ENCODE assay signal across 15 mouse cellular contexts in the genomic region with DNA sequence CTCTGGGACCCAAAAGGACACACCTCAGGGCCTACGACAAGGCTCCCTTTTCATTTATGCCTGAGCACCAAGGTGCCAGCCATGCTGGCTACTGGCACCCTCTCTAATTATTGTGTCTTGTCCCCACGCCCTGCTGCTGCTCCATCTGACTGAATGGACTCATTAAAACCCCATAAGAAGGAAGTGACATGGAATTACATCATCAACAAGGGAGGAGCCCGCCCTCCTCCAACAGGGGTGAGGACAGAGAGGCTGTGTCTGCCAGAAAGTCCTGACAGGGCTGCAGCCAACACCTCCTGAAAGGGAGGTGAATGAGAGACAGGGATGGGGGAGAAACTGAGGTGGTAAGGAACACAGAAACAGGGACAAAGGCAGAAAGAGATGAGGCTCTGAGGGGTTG. TPM values are rescaled to one million over a fixed set of nuclear protein-coding genes. Genes with fewer than 3 reads are reported as not detected.
DNase-seq lines count a peak whose midpoint lies in the region; ATAC-seq and TF ChIP-seq lines count a peak whose summit lies in the region.
"Had no signal": no experiment of that assay in that cellular context is flagged by ENCODE, and none has a peak within 500 bp of the region (broad histone marks: within the 10 kb centered on the region; RNA-seq: fewer than 3 reads in every experiment).

No protein-coding gene starts in this region.

- no peaks in the 10 kb centered on the region for H3K27me3 ChIP-seq in forebrain, embryonic 10.5 days (ENCODE audit: poor library complexity, severe bottlenecking)
- no peaks in the 10 kb centered on the region for H3K27me3 ChIP-seq in forebrain, embryonic 15.5 days
- 0 out of 2 replicates have a peak, but pooled peaks cover 8% of the 10 kb centered on the region for H3K27me3 ChIP-seq in lung, postnatal 0 days (replicated peaks; ENCODE audit: insufficient read depth, low read length)
- no peaks in the 10 kb centered on the region for H3K27me3 ChIP-seq in kidney, embryonic 14.5 days (ENCODE audit: control insufficient read depth, insufficient read depth, low read length)
- H3K27me3 ChIP-seq: hindbrain, embryonic 15.5 days had no signal

- H3K4me1 ChIP-seq in forebrain, embryonic 10.5 days: peaks cover 18% of the 10 kb centered on the region
- H3K4me1 ChIP-seq in forebrain, embryonic 15.5 days: no peaks in the 10 kb centered on the region
- no peaks in the 10 kb centered on the region for H3K4me1 ChIP-seq in lung, postnatal 0 days (ENCODE audit: insufficient read depth, low read depth, low read length)
- peaks cover 4% of the 10 kb centered on the region; the same call in 1 of the 2 replicates for H3K4me1 ChIP-seq in lung, adult 2 months (ENCODE audit: control insufficient read depth, insufficient read depth, low read length)
- H3K4me1 ChIP-seq in brown adipose tissue, adult 24 weeks (ENCODE audit: control insufficient read depth, insufficient read depth, insufficient read length, low read length): peaks cover 35% of the 10 kb centered on the region
- H3K4me1 ChIP-seq in kidney, embryonic 14.5 days (ENCODE audit: control insufficient read depth, insufficient read depth, low read length): no peaks in the 10 kb centered on the region
- H3K4me1 ChIP-seq: hindbrain, embryonic 15.5 days had no signal

- TF ChIP-seq POLR2A in lung, adult 2 months (IDR thresholded peaks at IDR 0.05; ENCODE audit: borderline replicate concordance, extremely low read depth, low read depth, low read length): no peak

- H3K27ac ChIP-seq in forebrain, embryonic 10.5 days: 0 out of 2 replicates have a peak overlapping the region, but pooled peaks have one; percentile 8
- H3K27ac ChIP-seq in forebrain, embryonic 15.5 days (replicated peaks): no peak overlapping the region
- no peak overlapping the region for H3K27ac ChIP-seq in lung, postnatal 0 days (ENCODE audit: low read length)
- peak overlapping the region; percentile 37 for H3K27ac ChIP-seq in brown adipose tissue, adult 24 weeks (replicated peaks; ENCODE audit: low read depth, low read length)
- no peak overlapping the region for H3K27ac ChIP-seq in kidney, embryonic 14.5 days (ENCODE audit: low read depth, low read length)
- H3K27ac ChIP-seq: hindbrain, embryonic 15.5 days had no signal

- H3K4me2 ChIP-seq in forebrain, embryonic 15.5 days (replicated peaks): no peak overlapping the region
- H3K4me2 ChIP-seq in lung, postnatal 0 days (replicated peaks; ENCODE audit: low read depth, low read length): no peak overlapping the region
- H3K4me2 ChIP-seq in kidney, embryonic 14.5 days (replicated peaks; ENCODE audit: low read depth, low read length): no peak overlapping the region
- H3K4me2 ChIP-seq: hindbrain, embryonic 15.5 days had no signal

- no peak for TF ChIP-seq CTCF in lung, postnatal 0 days (IDR thresholded peaks at IDR 0.05)
- TF ChIP-seq CTCF in lung, adult 2 months (IDR thresholded peaks at IDR 0.05; ENCODE audit: insufficient read depth, low read length): no peak

- H3K4me3 ChIP-seq in forebrain, embryonic 10.5 days: no peak overlapping the region
- no peak overlapping the region for H3K4me3 ChIP-seq in forebrain, embryonic 15.5 days
- H3K4me3 ChIP-seq in lung, postnatal 0 days (ENCODE audit: low read depth, low read length): no peak overlapping the region
- no peak overlapping the region for H3K4me3 ChIP-seq in lung, adult 2 months (replicated peaks; ENCODE audit: extremely low read depth, low read depth, low read length)
- H3K4me3 ChIP-seq in brown adipose tissue, adult 24 weeks (ENCODE audit: insufficient read depth, low read depth, low read length): no peak overlapping the region
- no peak overlapping the region for H3K4me3 ChIP-seq in kidney, embryonic 14.5 days (ENCODE audit: low read length)
- H3K4me3 ChIP-seq: erythroblast, embryonic 14.5 days; hindbrain, embryonic 15.5 days had no signal

- no peaks in the 10 kb centered on the region for H3K9me3 ChIP-seq in forebrain, embryonic 10.5 days
- H3K9me3 ChIP-seq in forebrain, embryonic 15.5 days: no peaks in the 10 kb centered on the region
- H3K9me3 ChIP-seq in lung, postnatal 0 days (ENCODE audit: low read length): no peaks in the 10 kb centered on the region
- H3K9me3 ChIP-seq in kidney, embryonic 14.5 days (ENCODE audit: control insufficient read depth, low read length): no peaks in the 10 kb centered on the region
- H3K9me3 ChIP-seq: hindbrain, embryonic 15.5 days; megakaryocyte, embryonic 14.5 days had no signal

- no peak for DNase-seq in forebrain, embryonic 10.5 days (ENCODE audit: extremely low spot score, low spot score)
- peak; percentile 40 for DNase-seq in lung, postnatal 0 days (ENCODE audit: low spot score)
- DNase-seq in lung, adult 2 months: no peak
- DNase-seq in yolk sac, embryonic 10.5 days (ENCODE audit: low spot score): no peak
- DNase-seq: adrenal gland, postnatal 25 days; gastrocnemius, postnatal 10 days; thymus, postnatal 25 days had no signal

- TF ChIP-seq EP300 in lung, postnatal 0 days (IDR thresholded peaks at IDR 0.05): no peak

- H3K9ac ChIP-seq in forebrain, embryonic 15.5 days (replicated peaks): no peak overlapping the region
- H3K9ac ChIP-seq in lung, postnatal 0 days (replicated peaks; ENCODE audit: low read depth): no peak overlapping the region
- no peak overlapping the region for H3K9ac ChIP-seq in kidney, embryonic 14.5 days (ENCODE audit: low read depth, low read length)
- H3K9ac ChIP-seq: hindbrain, embryonic 15.5 days had no signal

- 66% methylated on average over 3 of the region's 3 CpGs for WGBS in forebrain, embryonic 10.5 days
- 53% methylated on average over 3 of the region's 3 CpGs for WGBS in forebrain, embryonic 15.5 days
- 52% methylated on average over 3 of the region's 3 CpGs for WGBS in lung, postnatal 0 days
- WGBS in lung, adult 2 months: 56% methylated on average over 3 of the region's 3 CpGs
- 75% methylated on average over 3 of the region's 3 CpGs for WGBS in kidney, embryonic 14.5 days

- no peak for ATAC-seq in forebrain, embryonic 15.5 days (replicated peaks)
- ATAC-seq in lung, postnatal 0 days: no peak
- peak; percentile 73 for ATAC-seq in monocyte, adult 5-6 weeks (replicated peaks; ENCODE audit: insufficient number of reproducible peaks, low FRiP score, low TSS enrichment, poor library complexity, severe bottlenecking)
- ATAC-seq in kidney, embryonic 14.5 days (ENCODE audit: low FRiP score, low TSS enrichment): no peak
- ATAC-seq: CD4-positive, CD25-positive, alpha-beta regulatory T cell, adult 4 months had no signal

- H3K36me3 ChIP-seq in forebrain, embryonic 10.5 days (replicated peaks): no peaks in the 10 kb centered on the region
- H3K36me3 ChIP-seq in forebrain, embryonic 15.5 days: no peaks in the 10 kb centered on the region
- H3K36me3 ChIP-seq in lung, postnatal 0 days (ENCODE audit: insufficient read depth, low read length): no peaks in the 10 kb centered on the region
- H3K36me3 ChIP-seq in kidney, embryonic 14.5 days (ENCODE audit: control insufficient read depth, insufficient read depth, low read length): no peaks in the 10 kb centered on the region
- H3K36me3 ChIP-seq: hindbrain, embryonic 15.5 days had no signal

RNA-seq across cellular contexts. Expression of a gene that starts 17.8 kb away (rescaled TPM):
- polyA plus RNA-seq in forebrain, embryonic 10.5 days (2016; fragmentation: Nextera tagmentation; extraction: Ambion mirVana): 19.7 and 20.6 TPM in 2 replicates
- polyA plus RNA-seq in forebrain, embryonic 15.5 days (2015; fragmentation: Nextera tagmentation; extraction: Ambion mirVana): 30.4 and 32.6 TPM in 2 replicates
- 26.8 and 28.3 TPM in 2 replicates for polyA plus RNA-seq in lung, postnatal 0 days (2015; fragmentation: Nextera tagmentation; extraction: Ambion mirVana)
- polyA plus RNA-seq in lung, adult 2 months (2012; rRNA removed): 25.7 and 33.4 TPM in 2 replicates
- 12.0 and 17.0 TPM in 2 replicates for polyA plus RNA-seq in brown adipose tissue, adult 24 weeks (2012; ENCODE audit: insufficient read depth, insufficient read length, missing spikeins)
- 17.5 to 38.1 TPM (median 29.6 TPM) in 3 replicates for total RNA-seq in monocyte, adult 5-6 weeks (2017)
- 26.1 and 26.7 TPM in 2 replicates for polyA plus RNA-seq in kidney, embryonic 14.5 days (2014; fragmentation: Nextera tagmentation; extraction: Ambion mirVana)

RNA-seq across cellular contexts. Expression of a gene that starts 34.9 kb away (rescaled TPM):
- polyA plus RNA-seq in forebrain, embryonic 10.5 days (2016; fragmentation: Nextera tagmentation; extraction: Ambion mirVana): 27.6 and 31.3 TPM in 2 replicates
- polyA plus RNA-seq in forebrain, embryonic 15.5 days (2015; fragmentation: Nextera tagmentation; extraction: Ambion mirVana): 34.5 and 35.1 TPM in 2 replicates
- 13.1 and 14.6 TPM in 2 replicates for polyA plus RNA-seq in lung, postnatal 0 days (2015; fragmentation: Nextera tagmentation; extraction: Ambion mirVana)
- polyA plus RNA-seq in lung, adult 2 months (2012; rRNA removed): 14.4 and 23.3 TPM in 2 replicates
- polyA plus RNA-seq in brown adipose tissue, adult 24 weeks (2012; ENCODE audit: insufficient read depth, insufficient read length, missing spikeins): 62.7 and 65.5 TPM in 2 replicates
- 47.6 to 61.5 TPM (median 57.5 TPM) in 3 replicates for total RNA-seq in monocyte, adult 5-6 weeks (2017)
- 17.7 and 30.7 TPM in 2 replicates for polyA plus RNA-seq in kidney, embryonic 14.5 days (2014; fragmentation: Nextera tagmentation; extraction: Ambion mirVana)

Comparison
In these comparisons a context has a peak if more than half of its experiments do, and no peak if none do; other contexts are left out.
1. H3K27ac ChIP-seq: peak in forebrain, embryonic 10.5 days (single experiment) and brown adipose tissue, adult 24 weeks (single experiment); none in forebrain, embryonic 15.5 days (single experiment), lung, postnatal 0 days (single experiment) and kidney, embryonic 14.5 days (single experiment).